Mouse (Mus musculus) c-Kit-positive CD71-positive TER-119-positive erythroid progenitor cells, embryonic 14.5 days (primary cell): ENCODE results near the gene Zfp286.

ENCODE experiments used
- DNase-seq: peaks from one replicate; pipeline ENCODE4 v3.0.0-alpha.2; 2013; ENCODE audit warnings: low spot score

Gene Zfp286

GRCm38 (mm10) chr11:62788935-62789616 is at the start of gene Zfp286:
TSS of gene Zfp286 (minus strand) at chr11:62789462.
- DNase-seq: peak; percentile 22

- DNase-seq: no peak
Measured at GRCm38 (mm10) chr11:62831906-62832305, 42.6 kb upstream of the Zfp286 start.

GRCm38 (mm10) chr11:62830387-62830786 is 41.1 kb upstream of the Zfp286 start:
- DNase-seq: no peak

- no peak for DNase-seq
Measured at GRCm38 (mm10) chr11:62827911-62828310, 38.6 kb upstream of the Zfp286 start.

- DNase-seq: no peak
Measured at GRCm38 (mm10) chr11:62827135-62827534, 37.9 kb upstream of the Zfp286 start.

GRCm38 (mm10) chr11:62826106-62826733 is 37.0 kb upstream of the Zfp286 start:
- DNase-seq: no peak

- no peak for DNase-seq
Measured at GRCm38 (mm10) chr11:62825222-62826105, 36.2 kb upstream of the Zfp286 start.

GRCm38 (mm10) chr11:62824211-62824610 is 34.9 kb upstream of the Zfp286 start:
- DNase-seq: no peak

GRCm38 (mm10) chr11:62821893-62822292 is 32.6 kb upstream of the Zfp286 start:
- no peak for DNase-seq

GRCm38 (mm10) chr11:62820661-62821437 is 31.6 kb upstream of the Zfp286 start:
- no peak for DNase-seq

- DNase-seq: peak; percentile 17
Measured at GRCm38 (mm10) chr11:62820059-62820541, 30.8 kb upstream of the Zfp286 start, which contains the start of gene Trim16. TSS of gene Trim16 (plus strand) at chr11:62820231.

- no peak for DNase-seq
Measured at GRCm38 (mm10) chr11:62819059-62819686, 29.9 kb upstream of the Zfp286 start.

- DNase-seq: no peak
Measured at GRCm38 (mm10) chr11:62816591-62816990, 27.3 kb upstream of the Zfp286 start.

GRCm38 (mm10) chr11:62815438-62815837 is 26.2 kb upstream of the Zfp286 start:
- no peak for DNase-seq

GRCm38 (mm10) chr11:62814625-62815024 is 25.4 kb upstream of the Zfp286 start:
- no peak for DNase-seq

GRCm38 (mm10) chr11:62813970-62814624 is 24.8 kb upstream of the Zfp286 start:
- DNase-seq: no peak

GRCm38 (mm10) chr11:62813497-62813896 is 24.2 kb upstream of the Zfp286 start:
- no peak for DNase-seq

GRCm38 (mm10) chr11:62812268-62812667 is 23.0 kb upstream of the Zfp286 start:
- DNase-seq: no peak

GRCm38 (mm10) chr11:62809201-62809600 is 19.9 kb upstream of the Zfp286 start:
- no peak for DNase-seq

- no peak for DNase-seq
Measured at GRCm38 (mm10) chr11:62807965-62808364, 18.7 kb upstream of the Zfp286 start.

- DNase-seq: no peak
Measured at GRCm38 (mm10) chr11:62804119-62804518, 14.9 kb upstream of the Zfp286 start.
